Mouse (Mus musculus) spleen, adult 2 months (tissue): ENCODE data around the gene Wasf2. TPM values are rescaled to one million over a fixed set of nuclear protein-coding genes. Genes with fewer than 3 reads are reported as not detected.

Source experiments
- DNase-seq, 2 experiments: peaks; one replicate each; pipeline versions ENCODE4 v3.0.0 to v3.0.0-alpha.2; 2012 to 2021; ENCODE audit warnings: low spot score in 2 of 2, low read depth in 1 of 2
- H3K27ac ChIP-seq: fragments of 200-500 bp; 2 replicates; pipeline ENCODE4 v1.5.1; 2012; ENCODE audit warnings: low read length, inconsistent platforms; ENCODE audit not compliant: insufficient read depth
- H3K27me3 ChIP-seq: fragments of 200-500 bp; 2 replicates; pipeline ENCODE4 v1.6.1; 2012; ENCODE audit warnings: mild to moderate bottlenecking, moderate library complexity, low read length, inconsistent platforms; ENCODE audit not compliant: control insufficient read depth, insufficient read depth
- H3K36me3 ChIP-seq: fragments of 200-500 bp; 2 replicates; pipeline ENCODE4 v1.6.1; 2012; ENCODE audit warnings: mild to moderate bottlenecking, low read length, inconsistent platforms; ENCODE audit not compliant: control insufficient read depth, insufficient read depth
- H3K4me1 ChIP-seq: fragments of 200-500 bp; 2 replicates; pipeline ENCODE4 v1.6.1; 2011; ENCODE audit warnings: inconsistent platforms; ENCODE audit not compliant: control insufficient read depth, insufficient read depth, insufficient read length
- H3K4me3 ChIP-seq: fragments of 200-500 bp; 2 replicates; pipeline ENCODE4 v1.5.1; 2011; ENCODE audit warnings: mild to moderate bottlenecking, inconsistent platforms; ENCODE audit not compliant: insufficient read depth, insufficient read length; ENCODE audit errors: extremely low read depth
- CTCF ChIP-seq: fragments of 200-500 bp; IDR thresholded peaks from 2 replicates; pipeline ENCODE4 v1.5.1; 2011; ENCODE audit warnings: mild to moderate bottlenecking, inconsistent platforms; ENCODE audit not compliant: insufficient read depth, insufficient read length, insufficient replicate concordance; ENCODE audit errors: extremely low read depth
- POLR2A ChIP-seq: fragments of 200-500 bp; IDR thresholded peaks from 2 replicates; pipeline ENCODE4 v1.6.1; 2011; ENCODE audit warnings: low read depth, low read length, inconsistent platforms
- WGBS: fragments of 180-500 bp; shearing (Covaris S2); methylation state at CpG from one replicate; pipeline ENCODE4 v1.1.7; 2018; 5-methylcytosine and 5-hydroxymethylcytosine counted together
- polyA plus RNA-seq: library from polyadenylated mRNA; depleted of rRNA; stranded (reverse); fragments of >200 nt; gene quantifications from 2 replicates; pipeline ENCODE4 v1.2.3, GENCODE M21; 2012

The Wasf2 gene
- polyA plus RNA-seq, 1 experiment = 76.2 TPM

GRCm38 (mm10) chr4:133162196-133162595, 31.9 kb downstream of the Wasf2 start:
- no peak overlapping the region for H3K4me3 ChIP-seq
- no peak for TF ChIP-seq POLR2A
- no peak for TF ChIP-seq CTCF
- H3K27ac ChIP-seq = peak overlapping the region; percentile 8; the same call in 1 of the 2 replicates
- no peaks in the 10 kb centered on the region for H3K27me3 ChIP-seq
- peaks cover 7% of the 10 kb centered on the region; the same call in 1 of the 2 replicates for H3K36me3 ChIP-seq
- 37% methylated on average over 6 of the region's 6 CpGs for WGBS
- peak in 1 of 2 experiments; percentile 50 for DNase-seq
- peaks cover 26% of the 10 kb centered on the region for H3K4me1 ChIP-seq

GRCm38 (mm10) chr4:133166773-133167172, 36.5 kb downstream of the Wasf2 start:
- 89% methylated on average over 9 of the region's 9 CpGs for WGBS
- Histone ChIP-seq H3K36me3 (peaks cover 5% of the 10 kb centered on the region; the same call in 1 of the 2 replicates), H3K27ac (peak overlapping the region; percentile 19), H3K4me1 (peaks cover 17% of the 10 kb centered on the region), H3K27me3 (no peaks in the 10 kb centered on the region), H3K4me3 (no peak overlapping the region)
- DNase-seq = no peak
- TF ChIP-seq POLR2A (no peak), CTCF (no peak)

- no peak for TF ChIP-seq CTCF
- peak; percentile 3; the same call in 1 of the 2 replicates for TF ChIP-seq POLR2A
- Histone ChIP-seq H3K27me3 (no peaks in the 10 kb centered on the region), H3K27ac (peak overlapping the region; percentile 96), H3K4me1 (peaks cover 33% of the 10 kb centered on the region), H3K4me3 (peak overlapping the region; percentile 41), H3K36me3 (0 out of 2 replicates have a peak, but pooled peaks cover 1% of the 10 kb centered on the region)
- DNase-seq = peak in 1 of 2 experiments; percentile 61
- WGBS = 12% methylated on average over 10 of the region's 10 CpGs
Measured at GRCm38 (mm10) chr4:133169237-133170055, 39.1 kb downstream of the Wasf2 start.

GRCm38 (mm10) chr4:133170056-133170524, 39.8 kb downstream of the Wasf2 start:
- 2% methylated on average over 3 of the region's 3 CpGs for WGBS
- H3K27me3 ChIP-seq = no peaks in the 10 kb centered on the region
- peak overlapping the region; percentile 96 for H3K27ac ChIP-seq
- peaks cover 30% of the 10 kb centered on the region for H3K4me1 ChIP-seq
- H3K4me3 ChIP-seq = no peak overlapping the region
- TF ChIP-seq CTCF (no peak), POLR2A (no peak)
- H3K36me3 ChIP-seq = 0 out of 2 replicates have a peak, but pooled peaks cover 1% of the 10 kb centered on the region
- peak; percentile 66 to 68 for DNase-seq

- no peak for TF ChIP-seq CTCF
- TF ChIP-seq POLR2A = no peak
- Histone ChIP-seq H3K27me3 (no peaks in the 10 kb centered on the region), H3K4me1 (peaks cover 33% of the 10 kb centered on the region), H3K36me3 (0 out of 2 replicates have a peak, but pooled peaks cover 1% of the 10 kb centered on the region), H3K4me3 (no peak overlapping the region), H3K27ac (peak overlapping the region; percentile 96)
- no peak for DNase-seq
Measured at GRCm38 (mm10) chr4:133170616-133171015, 40.3 kb downstream of the Wasf2 start.

DNA sequence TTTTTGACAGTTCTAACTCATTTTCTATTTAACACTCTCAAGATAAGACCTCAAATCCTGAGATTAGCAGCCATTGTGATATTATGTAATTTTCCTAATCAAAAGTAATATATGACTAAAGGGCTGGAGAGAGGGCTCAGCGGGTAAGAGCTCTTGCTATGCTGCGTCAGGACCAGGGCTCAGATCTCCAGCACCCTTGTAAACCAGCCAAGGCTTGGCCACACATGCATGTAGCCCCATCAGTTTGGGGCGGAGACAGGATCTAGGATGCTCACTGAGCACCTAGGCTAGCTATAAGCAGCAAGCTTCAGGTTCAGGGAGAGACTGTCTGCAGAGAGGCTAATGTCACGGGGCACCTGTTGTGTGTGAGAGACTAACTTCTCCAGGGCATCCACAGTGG, 42.1 kb downstream of the Wasf2 start:
- WGBS = 82% methylated on average over 4 of the region's 4 CpGs
- no peaks in the 10 kb centered on the region for H3K27me3 ChIP-seq
- peaks cover 42% of the 10 kb centered on the region for H3K4me1 ChIP-seq
- no peak for DNase-seq
- H3K36me3 ChIP-seq = no peaks in the 10 kb centered on the region; the same call in 1 of the 2 replicates
- no peak overlapping the region for H3K4me3 ChIP-seq
- peak overlapping the region; percentile 57 for H3K27ac ChIP-seq
- TF ChIP-seq CTCF (no peak), POLR2A (no peak)
